Mouse (Mus musculus): Measurements from ENCODE around the gene Uox.

Gene Uox

DNA sequence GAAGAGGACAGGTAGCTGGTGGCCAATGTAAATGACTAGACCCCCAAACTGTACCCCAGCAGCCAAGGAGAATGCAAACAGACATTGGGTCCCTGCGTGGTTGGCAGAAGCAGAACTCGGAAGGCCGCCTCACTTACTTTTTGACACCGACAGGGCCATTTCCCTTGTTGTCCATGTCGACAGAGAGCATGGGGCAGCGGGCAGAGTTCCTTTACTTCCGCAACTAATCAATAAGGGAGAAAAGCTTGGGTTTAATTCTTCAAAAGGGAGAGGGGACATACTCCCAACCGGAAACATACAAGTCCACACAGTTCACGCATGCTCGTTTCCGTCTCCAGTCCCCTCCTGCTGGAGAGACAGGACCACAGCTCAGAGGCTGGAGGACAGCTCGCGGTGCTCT is 110.4 kb downstream of the Uox start:
- no peak for DNase-seq (ENCODE audit: extremely low read depth, low read depth, low spot score)

DNA sequence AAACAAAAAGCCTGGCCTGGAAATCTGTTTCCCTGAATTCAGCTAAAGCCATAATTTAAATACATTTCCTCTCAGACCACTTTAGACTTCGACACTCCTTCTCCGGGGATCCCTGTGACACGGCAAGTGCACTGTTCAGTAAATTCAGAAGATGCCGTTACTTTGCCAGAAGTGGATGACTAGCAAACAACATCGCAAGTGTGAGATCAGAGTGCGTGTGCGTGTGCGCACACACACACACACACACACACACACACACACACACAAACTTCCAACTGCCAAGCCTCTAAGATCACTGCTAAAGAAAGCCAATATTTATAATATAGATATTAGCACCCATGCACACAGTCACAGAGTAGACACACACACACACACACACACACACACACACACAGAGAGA is 111.5 kb downstream of the Uox start:
- DNase-seq (ENCODE audit: extremely low read depth, low read depth, low spot score) = no peak
